Mouse (Mus musculus) midbrain, embryonic 14.5 days (tissue): ENCODE data around the gene Kif3a. TPM values are rescaled to one million over a fixed set of nuclear protein-coding genes. Genes with fewer than 3 reads are reported as not detected.

Source experiments
- ATAC-seq: fragments of 200-750 bp; cut with Nextera tagmentation; 2 replicates; pipeline ENCODE4 v1.8.0; 2017; ENCODE audit warnings: moderate number of reproducible peaks, moderate library complexity; ENCODE audit not compliant: low FRiP score, low TSS enrichment
- DNase-seq: peaks from one replicate; pipeline ENCODE4 v3.0.0-alpha.2; 2015
- H3K27ac ChIP-seq: fragments of 300-500 bp; sonication (generic); replicated peaks from 2 replicates; pipeline ENCODE4 v1.5.1; 2014; ENCODE audit warnings: mild to moderate bottlenecking, low read depth, low read length, moderate library complexity
- H3K27me3 ChIP-seq: fragments of 300-500 bp; sonication (generic); 2 replicates; pipeline ENCODE4 v1.6.1; 2014; ENCODE audit warnings: low read length, control low read depth, mixed read lengths; ENCODE audit not compliant: control insufficient read depth, insufficient read depth
- H3K36me3 ChIP-seq: fragments of 300-500 bp; sonication (generic); 2 replicates; pipeline ENCODE4 v1.6.1; 2014; ENCODE audit warnings: low read length, control low read depth; ENCODE audit not compliant: control insufficient read depth, insufficient read depth
- H3K4me1 ChIP-seq: fragments of 300-500 bp; sonication (generic); 2 replicates; pipeline ENCODE4 v1.6.1; 2014; ENCODE audit warnings: mild to moderate bottlenecking, antibody characterized with exemption, low read length, control low read depth; ENCODE audit not compliant: control insufficient read depth, insufficient read depth
- H3K4me2 ChIP-seq: fragments of 300-500 bp; sonication (generic); 2 replicates; pipeline ENCODE4 v1.6.1; 2014; ENCODE audit warnings: mild to moderate bottlenecking, low read length, moderate library complexity
- H3K4me3 ChIP-seq: fragments of 300-500 bp; sonication (generic); replicated peaks from 2 replicates; pipeline ENCODE4 v1.5.1; 2014; ENCODE audit warnings: low read depth, low read length
- H3K9ac ChIP-seq: fragments of 300-500 bp; sonication (generic); replicated peaks from 2 replicates; pipeline ENCODE4 v1.6.1; 2014; ENCODE audit warnings: mild to moderate bottlenecking, low read length, moderate library complexity
- H3K9me3 ChIP-seq: fragments of 300-500 bp; sonication (generic); 2 replicates; pipeline ENCODE4 v1.6.1; 2016; ENCODE audit warnings: low read length, control low read depth, mixed read lengths; ENCODE audit not compliant: control insufficient read depth
- WGBS: fragments of 180-500 bp; shearing (Covaris S2); extraction: QIAGEN DNeasy Blood & Tissue Kit; methylation state at CpG from one replicate; pipeline ENCODE4 v1.1.7; 2014; 5-methylcytosine and 5-hydroxymethylcytosine counted together
- polyA plus RNA-seq: library from polyadenylated mRNA; unstranded; fragments of >200 nt; fragmentation: Nextera tagmentation; extraction: Ambion mirVana; gene quantifications from 2 replicates; pipeline ENCODE4 v1.2.1, GENCODE M21; 2014

Kif3a gene
- polyA plus RNA-seq, result 301 and 306 TPM in 2 replicates

GRCm38 (mm10) chr11:53567224-53568014 lies at the start of gene Kif3a:
Kif3a (plus strand) TSS chr11:53567379.
- Histone ChIP-seq H3K27me3 (no peaks in the 10 kb centered on the region), H3K4me2 (peak within 1 kb of the TSS; percentile 53), H3K36me3 (peaks cover 17% of the 10 kb centered on the region), H3K9ac (peak within 1 kb of the TSS; percentile 88), H3K9me3 (0 out of 2 replicates have a peak, but pooled peaks cover 4% of the 10 kb centered on the region), H3K4me1 (peaks cover 22% of the 10 kb centered on the region), H3K27ac (peak within 1 kb of the TSS; percentile 91), H3K4me3 (peak within 1 kb of the TSS; percentile 93)
- under 1% methylated on average over 69 of the region's 69 CpGs for WGBS
- DNase-seq, result peak; percentile 98
- peak; percentile 97 for ATAC-seq

- H3K27me3 ChIP-seq, result 0 out of 2 replicates have a peak, but pooled peaks cover 8% of the 10 kb centered on the region
- H3K9me3 ChIP-seq, result no peaks in the 10 kb centered on the region
- H3K36me3 ChIP-seq, result no peaks in the 10 kb centered on the region
- peak overlapping the region; percentile 76; the same call in 1 of the 2 replicates for H3K4me2 ChIP-seq
- H3K27ac ChIP-seq, result no peak overlapping the region; the same call in 1 of the 2 replicates
- peak overlapping the region; percentile 50; the same call in 1 of the 2 replicates for H3K4me3 ChIP-seq
- ATAC-seq (no peak), DNase-seq (no peak)
- H3K9ac ChIP-seq, result no peak overlapping the region
- peaks cover 15% of the 10 kb centered on the region for H3K4me1 ChIP-seq
- WGBS, result 55% methylated on average over 5 of the region's 5 CpGs
Observed at GRCm38 (mm10) chr11:53518759-53519158, 48.4 kb upstream of the Kif3a start.

- H3K4me2 ChIP-seq, result peak within 1 kb of the TSS; percentile 76
- no peaks in the 10 kb centered on the region for H3K36me3 ChIP-seq
- 0 out of 2 replicates have a peak, but pooled peaks cover 8% of the 10 kb centered on the region for H3K27me3 ChIP-seq
- H3K9ac ChIP-seq, result peak within 1 kb of the TSS; percentile 66
- H3K27ac ChIP-seq, result peak within 1 kb of the TSS; percentile 8
- H3K9me3 ChIP-seq, result no peaks in the 10 kb centered on the region
- peak; percentile 83 for DNase-seq
- H3K4me3 ChIP-seq, result peak within 1 kb of the TSS; percentile 50
- peak; percentile 82 for ATAC-seq
- 3% methylated on average over 79 of the region's 79 CpGs for whole genome bisulfite sequencing
- H3K4me1 ChIP-seq, result peaks cover 15% of the 10 kb centered on the region
Observed at GRCm38 (mm10) chr11:53519207-53520121, 47.7 kb upstream of the Kif3a start, which contains the start of gene Sept8. Sept8 (plus strand) TSS chr11:53519257.

DNA sequence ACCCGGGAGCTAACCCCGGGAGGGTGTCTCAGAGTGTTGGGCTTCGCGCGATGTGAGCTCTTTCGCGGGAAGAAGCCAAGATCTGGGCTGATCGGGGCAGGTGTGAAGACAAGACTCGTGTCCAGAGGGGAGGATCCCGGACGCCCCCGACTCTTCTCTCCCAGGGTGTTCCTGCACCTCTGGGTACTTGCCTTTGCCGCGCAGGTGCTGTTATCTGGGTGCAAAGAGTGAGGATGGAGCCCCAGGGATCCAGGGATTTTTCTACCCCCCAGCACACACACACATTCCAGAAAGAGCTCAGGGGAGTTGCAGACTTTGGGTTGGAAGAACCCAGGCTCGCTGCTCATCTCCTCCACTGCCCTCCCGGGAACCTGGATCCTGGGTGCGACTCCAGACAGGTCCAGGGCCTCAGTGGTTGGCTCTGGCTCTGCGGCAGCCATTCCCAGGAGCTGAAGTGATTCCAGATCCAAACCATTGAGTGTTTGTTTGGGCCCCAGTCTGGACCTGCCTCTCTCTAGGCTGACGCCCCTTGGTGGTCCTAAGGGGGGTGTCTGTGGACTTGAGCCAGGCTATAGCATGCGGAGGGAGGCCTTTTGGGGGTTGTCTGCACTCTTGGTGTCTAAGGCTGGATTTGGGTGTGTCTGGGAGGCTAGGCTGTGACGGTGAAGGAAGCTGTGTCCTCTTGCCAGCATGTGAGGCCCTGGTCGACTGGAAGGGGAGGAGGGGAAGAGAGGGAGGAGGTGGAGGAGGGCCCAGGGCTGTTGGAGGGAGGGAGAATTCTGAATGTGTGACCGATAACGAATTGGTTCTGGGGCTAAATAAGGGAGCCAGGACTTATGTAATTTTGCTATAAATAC lies 46.8 kb upstream of the Kif3a start:
- Histone ChIP-seq H3K9me3 (no peaks in the 10 kb centered on the region), H3K9ac (peak overlapping the region; percentile 66), H3K4me1 (peaks cover 15% of the 10 kb centered on the region), H3K4me2 (peak overlapping the region; percentile 76), H3K27me3 (0 out of 2 replicates have a peak, but pooled peaks cover 8% of the 10 kb centered on the region), H3K4me3 (peak overlapping the region; percentile 50), H3K36me3 (no peaks in the 10 kb centered on the region), H3K27ac (peak overlapping the region; percentile 26)
- peak; percentile 51 for DNase-seq
- no peak; the same call in 1 of the 2 replicates for ATAC-seq
- WGBS, result 2% methylated on average over 24 of the region's 24 CpGs

DNA sequence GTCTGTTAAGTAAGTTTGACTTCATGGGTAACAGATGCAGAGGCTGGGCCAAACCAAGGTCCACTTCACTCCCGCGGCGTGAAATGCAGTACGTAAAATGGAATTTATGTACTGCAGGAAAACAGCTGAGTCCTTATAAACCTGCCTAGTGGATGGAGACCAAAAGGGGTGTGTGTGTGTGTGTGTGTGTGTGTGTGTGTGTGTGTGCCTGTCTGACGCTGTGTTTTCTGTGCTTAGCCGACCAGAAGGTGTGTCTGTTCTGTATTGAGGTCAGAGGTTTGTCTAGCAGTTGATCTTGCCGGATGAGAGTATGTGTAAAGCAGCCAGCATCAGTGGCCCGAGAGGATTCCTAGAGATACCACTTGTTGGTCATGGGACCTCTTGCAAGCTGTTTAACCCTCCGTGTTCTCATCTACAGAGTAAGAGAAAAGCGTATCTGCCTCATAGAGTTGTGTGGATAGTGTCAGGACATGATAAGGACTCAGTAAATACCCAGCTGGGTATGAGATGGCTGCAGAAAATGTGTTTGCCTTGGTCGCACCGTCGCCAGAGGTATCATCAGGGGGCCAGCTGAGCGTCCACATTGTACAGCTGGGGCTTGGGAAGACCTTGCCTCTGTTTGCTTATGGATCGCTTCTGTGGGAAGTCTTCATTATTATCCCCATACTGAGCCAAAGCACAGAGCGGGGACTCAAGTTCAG lies 45.9 kb upstream of the Kif3a start:
- H3K4me3 ChIP-seq, result peak overlapping the region; percentile 50; the same call in 1 of the 2 replicates
- peak overlapping the region; percentile 76 for H3K4me2 ChIP-seq
- H3K9ac ChIP-seq, result peak overlapping the region; percentile 36; the same call in 1 of the 2 replicates
- peaks cover 15% of the 10 kb centered on the region for H3K4me1 ChIP-seq
- H3K27me3 ChIP-seq, result 0 out of 2 replicates have a peak, but pooled peaks cover 8% of the 10 kb centered on the region
- 52% methylated on average over 16 of the region's 16 CpGs for WGBS
- peak; percentile 35 for DNase-seq
- H3K36me3 ChIP-seq, result no peaks in the 10 kb centered on the region
- H3K9me3 ChIP-seq, result no peaks in the 10 kb centered on the region
- H3K27ac ChIP-seq, result no peak overlapping the region
- no peak for ATAC-seq

- no peak overlapping the region for H3K4me3 ChIP-seq
- peaks cover 15% of the 10 kb centered on the region for H3K4me1 ChIP-seq
- 0 out of 2 replicates have a peak overlapping the region, but pooled peaks have one; percentile 16 for H3K9ac ChIP-seq
- DNase-seq, result no peak
- ATAC-seq, result no peak
- H3K27ac ChIP-seq, result no peak overlapping the region
- no peaks in the 10 kb centered on the region for H3K9me3 ChIP-seq
- peak overlapping the region; percentile 76 for H3K4me2 ChIP-seq
- WGBS, result 87% methylated on average over 7 of the region's 7 CpGs
- H3K36me3 ChIP-seq, result no peaks in the 10 kb centered on the region
- H3K27me3 ChIP-seq, result 0 out of 2 replicates have a peak, but pooled peaks cover 8% of the 10 kb centered on the region
Observed at GRCm38 (mm10) chr11:53521821-53522131, 45.4 kb upstream of the Kif3a start.

- H3K4me3 ChIP-seq, result no peak overlapping the region
- no peaks in the 10 kb centered on the region for H3K9me3 ChIP-seq
- H3K4me2 ChIP-seq, result no peak overlapping the region
- H3K27me3 ChIP-seq, result 0 out of 2 replicates have a peak, but pooled peaks cover 8% of the 10 kb centered on the region
- H3K4me1 ChIP-seq, result peaks cover 15% of the 10 kb centered on the region
- ATAC-seq (no peak), DNase-seq (no peak)
- 88% methylated on average over 3 of the region's 3 CpGs for WGBS
- H3K36me3 ChIP-seq, result no peaks in the 10 kb centered on the region
- H3K9ac ChIP-seq, result no peak overlapping the region
- H3K27ac ChIP-seq, result no peak overlapping the region
Observed at GRCm38 (mm10) chr11:53522362-53522761, 44.8 kb upstream of the Kif3a start.
